20 mouse cellular contexts compared by ENCODE assay signal in the genomic region with DNA sequence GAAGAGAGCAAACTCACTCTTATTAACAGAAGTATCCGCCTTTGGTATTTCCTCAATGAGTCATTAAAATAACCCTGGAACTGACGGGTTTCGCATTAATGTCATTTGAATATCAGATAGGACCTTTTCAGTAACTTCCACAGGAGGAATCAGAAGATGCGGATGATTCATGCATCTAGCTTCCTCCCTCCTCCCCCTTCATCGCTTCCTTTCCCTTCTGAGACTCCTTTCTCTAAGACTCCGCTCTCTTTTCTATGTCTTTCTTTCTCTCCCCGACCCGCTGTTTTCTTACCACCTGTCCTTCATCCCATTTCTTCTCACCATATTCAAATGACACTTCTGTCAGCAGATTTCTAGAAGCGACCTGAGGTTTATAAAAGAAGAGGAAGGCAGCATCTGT.
"Had no signal": no experiment of that assay in that cellular context is flagged by ENCODE, and none has a peak within 500 bp of the region (broad histone marks: within the 10 kb centered on the region; RNA-seq: fewer than 3 reads in every experiment).

No protein-coding gene starts in this region.

- H3K27ac ChIP-seq: gastrocnemius, adult 2 months; heart, embryonic 10.5 days; hindbrain, embryonic 10.5 days; hindbrain, embryonic 12.5 days; hindbrain, embryonic 14.5 days; intestine, embryonic 15.5 days; limb, embryonic 10.5 days; limb, embryonic 12.5 days; liver, embryonic 13.5 days had no signal

- H3K4me3 ChIP-seq: gastrocnemius, adult 2 months; heart, embryonic 10.5 days; heart, embryonic 12.5 days; hindbrain, embryonic 10.5 days; hindbrain, embryonic 12.5 days; intestine, embryonic 15.5 days; limb, embryonic 10.5 days; limb, embryonic 12.5 days; liver, embryonic 13.5 days had no signal

- H3K9ac ChIP-seq: heart, embryonic 12.5 days; hindbrain, embryonic 12.5 days; hindbrain, embryonic 14.5 days; intestine, embryonic 15.5 days; limb, embryonic 12.5 days; liver, embryonic 13.5 days had no signal

- ATAC-seq: hindbrain, embryonic 16.5 days; inflammation-experienced regulatory T-cells, adult 6 months; intestine, embryonic 15.5 days; intestine, postnatal 0 days had no signal

- H3K4me2 ChIP-seq: heart, embryonic 12.5 days; hindbrain, embryonic 12.5 days; hindbrain, embryonic 14.5 days; intestine, embryonic 15.5 days; limb, embryonic 12.5 days; liver, embryonic 11.5 days; liver, embryonic 13.5 days had no signal

- H3K27me3 ChIP-seq: heart, embryonic 12.5 days; hindbrain, embryonic 12.5 days; intestine, embryonic 15.5 days; limb, embryonic 12.5 days; liver, embryonic 13.5 days had no signal

- H3K36me3 ChIP-seq: heart, embryonic 10.5 days; heart, embryonic 12.5 days; hindbrain, embryonic 10.5 days; hindbrain, embryonic 12.5 days; intestine, embryonic 15.5 days; limb, embryonic 10.5 days; limb, embryonic 12.5 days; liver, embryonic 13.5 days had no signal

- H3K4me1 ChIP-seq: heart, embryonic 10.5 days; heart, embryonic 12.5 days; hindbrain, embryonic 10.5 days; hindbrain, embryonic 12.5 days; intestine, embryonic 15.5 days; limb, embryonic 10.5 days; limb, embryonic 12.5 days; liver, embryonic 13.5 days had no signal

- DNase-seq: gastrocnemius, adult 2 months; gastrocnemius, postnatal 10 days; gastrocnemius, postnatal 25 days; heart, adult 18-20 months; kidney, adult 18-20 months; kidney, adult 8-10 months; kidney, postnatal 25 days; liver, embryonic 13.5 days had no signal

- H3K9me3 ChIP-seq: heart, embryonic 10.5 days; heart, embryonic 12.5 days; hindbrain, embryonic 10.5 days; hindbrain, embryonic 12.5 days; intestine, embryonic 15.5 days; limb, embryonic 10.5 days; limb, embryonic 12.5 days; liver, embryonic 13.5 days had no signal
